12 mouse cellular contexts compared by ENCODE assay signal in the genomic region with DNA sequence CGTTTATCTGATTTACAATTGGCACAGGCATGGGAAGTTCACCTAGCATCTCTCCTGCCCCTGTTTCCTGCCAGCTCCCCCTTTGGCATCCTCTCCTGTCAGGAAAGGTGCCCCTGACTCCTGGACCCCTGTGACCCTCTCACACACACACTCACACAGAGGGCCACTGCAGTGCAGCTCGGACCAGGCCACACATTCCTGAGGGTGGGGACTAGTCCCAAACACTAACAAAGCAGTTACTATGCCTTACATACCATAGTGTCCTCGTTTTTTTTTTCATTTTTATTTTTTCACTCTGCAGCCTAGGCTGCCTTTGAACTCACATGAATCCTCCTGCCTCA.
DNase-seq lines count a peak whose midpoint lies in the region; ATAC-seq lines count a peak whose summit lies in the region.
"Had no signal": no experiment of that assay in that cellular context is flagged by ENCODE, and none has a peak within 500 bp of the region (broad histone marks: within the 10 kb centered on the region; RNA-seq: fewer than 3 reads in every experiment).

No protein-coding gene starts in this region.

- ATAC-seq in heart, embryonic 13.5 days (ENCODE audit: extremely low read depth, insufficient number of reproducible peaks, low FRiP score, low TSS enrichment) = no peak
- no peak for ATAC-seq in heart, embryonic 11.5 days (replicated peaks; ENCODE audit: insufficient number of reproducible peaks, low FRiP score, low TSS enrichment)
- ATAC-seq in megakaryocyte, adult 5-6 weeks (ENCODE audit: poor library complexity, severe bottlenecking) = no peak
- peak; percentile 63 for ATAC-seq in liver, embryonic 12.5 days
- ATAC-seq in neural tube, embryonic 15.5 days (ENCODE audit: low FRiP score) = no peak
- ATAC-seq: CD4-positive, CD25-positive, alpha-beta regulatory T cell, adult 4 months had no signal

- DNase-seq in right cerebral cortex, postnatal 4 days = no peak
- DNase-seq in spleen, adult 18-20 months = no peak
- DNase-seq: heart, postnatal 36 days had no signal

- H3K9me3 ChIP-seq in heart, embryonic 13.5 days = no peaks in the 10 kb centered on the region
- H3K9me3 ChIP-seq in heart, embryonic 11.5 days (replicated peaks; ENCODE audit: control insufficient read depth, low read length) = no peaks in the 10 kb centered on the region
- H3K9me3 ChIP-seq in megakaryocyte, embryonic 14.5 days = no peaks in the 10 kb centered on the region
- H3K9me3 ChIP-seq in liver, embryonic 12.5 days (replicated peaks) = no peaks in the 10 kb centered on the region
- no peaks in the 10 kb centered on the region for H3K9me3 ChIP-seq in neural tube, embryonic 15.5 days (replicated peaks)

- H3K4me2 ChIP-seq in heart, embryonic 13.5 days = no peak overlapping the region
- H3K4me2 ChIP-seq in heart, embryonic 11.5 days = no peak overlapping the region
- H3K4me2 ChIP-seq in liver, embryonic 12.5 days = no peak overlapping the region
- H3K4me2 ChIP-seq in neural tube, embryonic 15.5 days = no peak overlapping the region

- no peaks in the 10 kb centered on the region for H3K36me3 ChIP-seq in heart, embryonic 13.5 days
- H3K36me3 ChIP-seq in heart, embryonic 11.5 days (ENCODE audit: control insufficient read depth, insufficient read depth, low read length) = no peaks in the 10 kb centered on the region
- H3K36me3 ChIP-seq in megakaryocyte, embryonic 14.5 days (replicated peaks; ENCODE audit: low read length) = no peaks in the 10 kb centered on the region
- no peaks in the 10 kb centered on the region for H3K36me3 ChIP-seq in liver, embryonic 12.5 days
- no peaks in the 10 kb centered on the region for H3K36me3 ChIP-seq in neural tube, embryonic 15.5 days

- H3K9ac ChIP-seq in heart, embryonic 13.5 days = no peak overlapping the region
- H3K9ac ChIP-seq in heart, embryonic 11.5 days (ENCODE audit: low read depth, low read length) = no peak overlapping the region
- no peak overlapping the region for H3K9ac ChIP-seq in liver, embryonic 12.5 days
- no peak overlapping the region for H3K9ac ChIP-seq in neural tube, embryonic 15.5 days (replicated peaks)

- H3K4me1 ChIP-seq in heart, embryonic 13.5 days = peaks cover 59% of the 10 kb centered on the region
- peaks cover 48% of the 10 kb centered on the region for H3K4me1 ChIP-seq in heart, embryonic 11.5 days (ENCODE audit: control insufficient read depth, insufficient read depth, low read length)
- H3K4me1 ChIP-seq in megakaryocyte, embryonic 14.5 days = peaks cover 79% of the 10 kb centered on the region
- H3K4me1 ChIP-seq in liver, embryonic 12.5 days = peaks cover 39% of the 10 kb centered on the region
- peaks cover 24% of the 10 kb centered on the region for H3K4me1 ChIP-seq in neural tube, embryonic 15.5 days

- WGBS in heart, embryonic 13.5 days = 27% methylated on average over 3 of the region's 3 CpGs
- 18% methylated on average over 3 of the region's 3 CpGs for WGBS in heart, embryonic 11.5 days (ENCODE audit: insufficient replicate concordance)
- 31% methylated on average over 3 of the region's 3 CpGs for WGBS in liver, embryonic 12.5 days (ENCODE audit: insufficient replicate concordance)
- WGBS in neural tube, embryonic 15.5 days = 36% methylated on average over 3 of the region's 3 CpGs

- no peak overlapping the region for H3K4me3 ChIP-seq in heart, embryonic 13.5 days
- no peak overlapping the region for H3K4me3 ChIP-seq in heart, embryonic 11.5 days (ENCODE audit: low read depth, low read length)
- peak overlapping the region; percentile 23 for H3K4me3 ChIP-seq in megakaryocyte, embryonic 14.5 days (replicated peaks)
- no peak overlapping the region for H3K4me3 ChIP-seq in liver, embryonic 12.5 days
- no peak overlapping the region for H3K4me3 ChIP-seq in neural tube, embryonic 15.5 days (replicated peaks)
- H3K4me3 ChIP-seq: left cerebral cortex, adult 2 months; myocyte had no signal

- H3K27ac ChIP-seq in heart, embryonic 13.5 days (replicated peaks) = 0 out of 2 replicates have a peak overlapping the region, but pooled peaks have one; percentile 34
- H3K27ac ChIP-seq in heart, embryonic 11.5 days (ENCODE audit: low read depth, low read length) = no peak overlapping the region
- H3K27ac ChIP-seq in liver, embryonic 12.5 days = no peak overlapping the region
- H3K27ac ChIP-seq in neural tube, embryonic 15.5 days (replicated peaks) = no peak overlapping the region

- no peaks in the 10 kb centered on the region for H3K27me3 ChIP-seq in heart, embryonic 13.5 days (replicated peaks)
- no peaks in the 10 kb centered on the region for H3K27me3 ChIP-seq in heart, embryonic 11.5 days (ENCODE audit: control insufficient read depth, insufficient read depth, low read length)
- peaks cover 2% of the 10 kb centered on the region for H3K27me3 ChIP-seq in megakaryocyte, embryonic 14.5 days (replicated peaks)
- no peaks in the 10 kb centered on the region for H3K27me3 ChIP-seq in liver, embryonic 12.5 days (replicated peaks)
- H3K27me3 ChIP-seq in neural tube, embryonic 15.5 days (replicated peaks) = no peaks in the 10 kb centered on the region
